Mouse (Mus musculus) thymus, postnatal 25 days (tissue): ENCODE results near the gene Tln1.
"Not testable (repeated sequence)": the region's sequence is repeated elsewhere in the genome, so short reads cannot be mapped to it uniquely, and the experiment has no call there.

ENCODE experiments used
- DNase-seq: peaks from one replicate; pipeline ENCODE4 v3.0.0; 2022

Gene Tln1

GRCm38 (mm10) chr4:43503506-43503905 is 59.0 kb downstream of the Tln1 start:
- DNase-seq, result no peak

- no peak for DNase-seq
Observed at GRCm38 (mm10) chr4:43503041-43503440, 59.5 kb downstream of the Tln1 start.

GRCm38 (mm10) chr4:43499407-43500333 is 62.8 kb downstream of the Tln1 start, which contains the start of gene Arhgef39:
Gene Arhgef39, minus strand, starts transcription at chr4:43499695.
- peak; percentile 82 for DNase-seq

- peak; percentile 70 for DNase-seq
Observed at GRCm38 (mm10) chr4:43498983-43499382, 63.5 kb downstream of the Tln1 start.

- no peak for DNase-seq
Observed at GRCm38 (mm10) chr4:43497946-43498345, 64.5 kb downstream of the Tln1 start.

- no peak for DNase-seq
Observed at GRCm38 (mm10) chr4:43497405-43497804, 65.1 kb downstream of the Tln1 start.

GRCm38 (mm10) chr4:43496587-43496986 is 65.9 kb downstream of the Tln1 start:
- DNase-seq, result no peak

GRCm38 (mm10) chr4:43493846-43494240 is 68.6 kb downstream of the Tln1 start:
- DNase-seq, result no peak

GRCm38 (mm10) chr4:43493186-43493845 is 69.2 kb downstream of the Tln1 start:
- DNase-seq, result peak; percentile 99

GRCm38 (mm10) chr4:43492821-43493185 is 69.7 kb downstream of the Tln1 start, which contains the start of gene Ccdc107:
Gene Ccdc107, plus strand, starts transcription at chr4:43492900.
- DNase-seq, result peak; percentile 90

GRCm38 (mm10) chr4:43492101-43492820 is 70.2 kb downstream of the Tln1 start:
- DNase-seq, result no peak

- DNase-seq, result no peak
Observed at GRCm38 (mm10) chr4:43490801-43491200, 71.7 kb downstream of the Tln1 start.

- no peak for DNase-seq
Observed at GRCm38 (mm10) chr4:43489611-43490010, 72.9 kb downstream of the Tln1 start.

- DNase-seq, result not testable (repeated sequence)
Observed at GRCm38 (mm10) chr4:43485666-43486065, 76.8 kb downstream of the Tln1 start.

- DNase-seq, result peak; percentile 83
Observed at GRCm38 (mm10) chr4:43483535-43484091, 78.9 kb downstream of the Tln1 start, which contains the start of gene Sit1. Gene Sit1, minus strand, starts transcription at chr4:43483734.

- DNase-seq, result peak; percentile 58
Observed at GRCm38 (mm10) chr4:43482591-43482990, 79.9 kb downstream of the Tln1 start.

- DNase-seq, result peak; percentile 77
Observed at GRCm38 (mm10) chr4:43481894-43482456, 80.5 kb downstream of the Tln1 start.
